Comparison of ENCODE assay signal across 11 mouse cellular contexts in genomic region chr13:46907861-46908260, GRCm38 (mm10). TPM values are rescaled to one million over a fixed set of nuclear protein-coding genes. Genes with fewer than 3 reads are reported as not detected.
DNase-seq lines count a peak whose midpoint lies in the region; ATAC-seq and TF ChIP-seq lines count a peak whose summit lies in the region.
"Had no signal": no experiment of that assay in that cellular context is flagged by ENCODE, and none has a peak within 500 bp of the region (broad histone marks: within the 10 kb centered on the region; RNA-seq: fewer than 3 reads in every experiment).

No protein-coding gene starts in this region.

- no peak overlapping the region for H3K27ac ChIP-seq in kidney, adult 2 months (ENCODE audit: insufficient read depth, low read depth, low read length)
- peak overlapping the region; percentile 50; the same call in 1 of the 2 replicates for H3K27ac ChIP-seq in heart, embryonic 16.5 days (ENCODE audit: low read length)

- no peak for TF ChIP-seq POLR2A in kidney, adult 2 months (IDR thresholded peaks at IDR 0.05; ENCODE audit: low read depth, low read length)

- no peaks in the 10 kb centered on the region for H3K27me3 ChIP-seq in kidney, adult 2 months (replicated peaks; ENCODE audit: control insufficient read depth, insufficient read depth, low read length)
- no peaks in the 10 kb centered on the region for H3K27me3 ChIP-seq in heart, embryonic 16.5 days (ENCODE audit: control insufficient read depth, insufficient read depth, low read length)

- 70% methylated on average over 10 of the region's 10 CpGs for whole genome bisulfite sequencing in kidney, adult 2 months
- 42% methylated on average over 10 of the region's 10 CpGs for WGBS in heart, embryonic 16.5 days

- no peaks in the 10 kb centered on the region for H3K4me1 ChIP-seq in kidney, adult 2 months (ENCODE audit: control insufficient read depth, insufficient read depth, low read length)
- peaks cover 60% of the 10 kb centered on the region for H3K4me1 ChIP-seq in heart, embryonic 16.5 days (ENCODE audit: control insufficient read depth, insufficient read depth, low read length)

- TF ChIP-seq CTCF in kidney, adult 2 months (conservative IDR thresholded peaks at IDR 0.05; ENCODE audit: insufficient read depth, insufficient read length, low read depth, low read length): no peak

- DNase-seq in kidney, postnatal 4 days: peak; percentile 30 to 39
- DNase-seq in kidney, adult 2 months: no peak
- DNase-seq in CD4-positive, CD25-positive, alpha-beta regulatory T cell, adult 2 months (ENCODE audit: low read depth, low spot score): peak; percentile 55
- DNase-seq in Muller cell, postnatal 12 days (ENCODE audit: inconsistent ontology term): peak; percentile 97
- no peak for DNase-seq in frontal cortex, postnatal 36 days (ENCODE audit: low spot score in 2 of 2)
- DNase-seq in frontal cortex, postnatal 25 days (ENCODE audit: low spot score in 2 of 2): no peak
- DNase-seq: cerebellum, adult 11-12 months had no signal

- H3K4me3 ChIP-seq in kidney, adult 2 months (ENCODE audit: insufficient read depth, low read depth, low read length): no peak overlapping the region
- H3K4me3 ChIP-seq in heart, embryonic 16.5 days (ENCODE audit: low read length): no peak overlapping the region
- H3K4me3 ChIP-seq: erythroblast, embryonic 14.5 days had no signal

- no peak for ATAC-seq in heart, embryonic 16.5 days (replicated peaks; ENCODE audit: extremely low read depth, insufficient read depth, low FRiP score)
- ATAC-seq in monocyte, adult 5-6 weeks (replicated peaks; ENCODE audit: insufficient number of reproducible peaks, low FRiP score, low TSS enrichment, poor library complexity, severe bottlenecking): no peak
- ATAC-seq: intestine, postnatal 0 days had no signal

- H3K9ac ChIP-seq in heart, embryonic 16.5 days (ENCODE audit: low read length): no peak overlapping the region

- H3K4me2 ChIP-seq in heart, embryonic 16.5 days (ENCODE audit: low read depth, low read length): 0 out of 2 replicates have a peak overlapping the region, but pooled peaks have one; percentile 2

- H3K36me3 ChIP-seq in kidney, adult 2 months (ENCODE audit: control insufficient read depth, insufficient read depth, low read length): no peaks in the 10 kb centered on the region
- no peaks in the 10 kb centered on the region for H3K36me3 ChIP-seq in heart, embryonic 16.5 days (ENCODE audit: control insufficient read depth, insufficient read depth)

- H3K9me3 ChIP-seq in heart, embryonic 16.5 days (replicated peaks; ENCODE audit: control insufficient read depth, low read length): no peaks in the 10 kb centered on the region

RNA-seq across cellular contexts. Expression of gene Kif13a, which starts 21.8 kb away (rescaled TPM):
- polyA plus RNA-seq in kidney, adult 2 months (2012; rRNA removed): 16.4 and 17.4 TPM in 2 replicates
- 17.8 and 30.0 TPM in 2 replicates for polyA plus RNA-seq in heart, embryonic 16.5 days (2015; fragmentation: Nextera tagmentation; extraction: Ambion mirVana)
- total RNA-seq in monocyte, adult 5-6 weeks (2017): 13.3 to 20.2 TPM (median 18.5 TPM) in 3 replicates

Comparison
In these comparisons a context has a peak if more than half of its experiments do, and no peak if none do; other contexts are left out.
1. DNase-seq: peak in kidney, postnatal 4 days (2 of 2), CD4-positive, CD25-positive, alpha-beta regulatory T cell, adult 2 months (single experiment) and Muller cell, postnatal 12 days (single experiment); none in kidney, adult 2 months (single experiment), frontal cortex, postnatal 36 days (0 of 2) and frontal cortex, postnatal 25 days (0 of 2).